Mouse (Mus musculus): ENCODE data around the gene Dedd2. TPM values are rescaled to one million over a fixed set of nuclear protein-coding genes. Genes with fewer than 3 reads are reported as not detected.

Gene Dedd2
- polyA plus RNA-seq (2017; shearing (Covaris generic)), result 118 TPM

DNA sequence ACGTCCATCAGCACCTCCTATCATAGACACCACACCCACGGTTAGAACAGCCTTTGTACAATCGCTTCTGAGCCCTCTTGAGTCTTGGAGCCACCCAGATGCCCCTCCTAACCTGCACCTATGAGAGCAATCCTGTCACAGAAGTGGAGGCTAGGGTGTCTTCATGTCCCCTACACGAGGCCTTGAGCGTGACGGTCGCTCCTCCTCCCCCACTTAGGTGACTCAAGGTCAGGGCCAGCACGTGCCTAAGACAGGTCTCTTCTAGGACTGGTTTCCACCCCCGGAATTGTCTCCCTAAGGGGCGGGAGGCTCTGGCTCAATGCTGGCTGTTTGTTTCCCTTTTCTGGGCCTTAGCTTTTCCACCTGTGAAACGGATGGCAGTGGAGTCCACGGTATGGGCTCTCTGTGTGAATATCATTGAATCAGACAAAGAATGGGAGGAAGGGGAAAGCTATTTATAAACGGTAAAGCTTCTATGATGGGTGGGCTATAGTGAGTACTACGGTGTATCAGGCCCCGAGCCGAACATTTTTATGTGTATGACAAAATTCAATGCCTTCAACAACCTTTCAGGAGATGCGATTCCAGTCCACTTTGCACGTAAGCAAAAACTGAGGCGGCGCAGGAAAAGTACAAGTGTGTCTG is at the start of gene Dedd2:
Gene Dedd2, minus strand, starts transcription at position 159 of the 645 bp plus-strand sequence.

DNA sequence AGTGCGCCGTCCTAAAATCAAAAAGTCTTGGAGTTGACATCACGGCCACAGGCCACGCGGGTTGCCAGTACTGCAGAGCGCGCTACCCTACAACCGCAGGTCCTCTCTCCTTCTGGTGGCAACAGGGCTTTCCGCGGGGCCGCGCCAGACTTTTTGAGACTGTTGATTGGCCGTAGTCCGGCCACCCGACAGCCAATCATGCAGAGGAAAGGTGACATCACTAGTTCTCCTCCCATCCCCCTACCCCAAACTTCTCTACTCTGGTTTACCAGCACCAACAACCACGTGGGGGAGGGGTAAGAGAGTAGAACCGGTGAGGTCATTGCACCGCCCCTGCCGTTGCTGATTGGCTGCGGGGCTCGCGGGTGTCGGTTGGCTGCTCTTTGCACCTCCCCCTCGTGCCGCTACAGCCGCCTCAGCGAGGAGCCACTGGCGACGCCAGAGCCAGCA is 46.9 kb upstream of the Dedd2 start, which contains the start of gene Cic:
Gene Cic, plus strand, starts transcription at position 404 of the 450 bp plus-strand sequence.

GRCm38 (mm10) chr7:25250141-25250972 is 29.9 kb upstream of the Dedd2 start, which contains the start of gene Erf:
Gene Erf, minus strand, starts transcription at chr7:25250761.

DNA sequence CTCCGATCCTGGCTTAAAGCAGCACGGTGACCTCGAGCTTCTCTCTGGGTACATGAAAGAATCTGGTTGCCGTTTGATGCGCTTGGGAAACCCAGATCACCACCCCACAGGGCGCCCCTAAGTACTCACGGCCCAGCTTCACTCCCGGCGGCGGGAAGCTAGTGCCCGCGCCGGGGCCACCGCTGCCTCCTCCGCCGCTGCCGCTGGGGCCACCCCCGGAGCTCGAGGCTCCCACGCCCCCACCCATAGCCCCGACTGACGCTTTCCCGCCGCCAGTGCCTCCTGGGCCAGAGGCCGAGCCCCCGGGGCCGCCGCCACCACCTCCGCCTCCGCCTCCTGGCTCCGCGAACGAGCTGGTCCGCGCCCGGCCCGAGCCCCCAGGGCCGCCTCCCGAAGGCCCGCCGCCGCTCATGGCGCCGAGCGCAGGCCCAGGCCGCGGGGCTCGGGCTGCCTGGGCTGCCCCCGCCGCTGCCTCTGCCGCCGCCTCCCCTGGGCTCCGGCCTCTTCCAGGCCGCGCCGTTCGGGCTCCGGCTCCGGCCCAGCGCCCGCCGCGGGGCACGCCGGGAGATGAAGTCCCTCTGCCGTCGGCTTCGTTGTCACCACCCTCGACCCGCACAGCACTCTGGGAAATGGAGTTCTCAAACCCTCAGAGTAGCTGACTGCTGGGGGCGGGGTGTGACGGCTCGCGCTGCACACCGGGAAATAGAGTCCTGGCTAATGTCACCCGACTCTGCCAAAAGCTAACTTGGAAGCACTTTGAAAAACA is 17.0 kb upstream of the Dedd2 start, which contains the start of gene Gsk3a:
Gene Gsk3a, minus strand, starts transcription at position 603 of the 766 bp plus-strand sequence.

DNA sequence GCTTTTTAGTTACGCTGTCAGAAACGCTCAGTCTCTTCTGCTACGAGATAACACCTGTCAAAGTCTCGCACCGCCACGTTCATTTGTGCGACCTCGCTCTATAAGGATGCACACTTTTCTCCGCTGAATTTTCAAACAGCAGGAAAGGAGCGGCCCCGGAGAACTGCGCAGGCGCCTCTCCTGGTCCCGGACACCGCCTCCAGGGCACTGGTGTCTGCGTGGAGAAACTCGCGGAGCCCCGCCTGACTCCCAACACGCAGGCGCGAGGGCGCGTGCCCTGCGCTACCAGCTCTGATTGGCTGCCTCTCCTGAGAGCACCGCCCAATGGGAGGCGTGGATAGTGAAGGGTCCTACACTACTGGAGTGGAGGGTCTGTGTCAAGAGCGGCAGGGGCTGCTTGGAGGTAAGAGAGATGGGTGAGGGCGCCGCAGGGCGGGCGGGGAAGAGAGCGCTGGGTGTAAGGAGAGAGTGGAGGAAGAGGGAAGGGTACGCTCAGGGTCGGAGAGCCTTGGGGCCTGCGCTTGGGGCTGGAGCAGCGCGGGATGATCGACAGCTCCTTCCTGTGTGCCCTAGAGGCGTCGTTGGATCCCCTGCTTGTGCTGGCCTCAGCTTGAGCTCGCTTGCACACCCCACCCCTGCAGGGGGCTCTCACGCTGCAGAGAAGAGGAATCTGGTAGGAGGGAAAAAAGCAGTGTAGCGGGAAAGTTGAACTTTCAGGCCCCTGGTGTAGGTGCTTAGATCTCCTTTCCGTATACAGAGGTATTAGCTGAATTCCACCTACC is 878 bp upstream of the Dedd2 start, which contains the start of gene Zfp526:
Gene Zfp526, plus strand, starts transcription at position 324 of the 782 bp plus-strand sequence.

GRCm38 (mm10) chr7:25179606-25180161 is 40.7 kb downstream of the Dedd2 start, which contains the start of gene Pou2f2:
Gene Pou2f2, minus strand, starts transcription at chr7:25179726.

Other genes starting within 250 kb of the Dedd2 start
- 808 TPM for gene Rabac1, start 247.9 kb downstream of the Dedd2 start, polyA plus RNA-seq (2017; shearing (Covaris generic))
- 21.3 TPM for gene Atp1a3, start 214.7 kb downstream of the Dedd2 start, polyA plus RNA-seq (2017; shearing (Covaris generic))
- 2.6 TPM for gene Grik5, start 148.3 kb downstream of the Dedd2 start, polyA plus RNA-seq (2017; shearing (Covaris generic))
- gene Zfp574, start 148.0 kb downstream of the Dedd2 start, polyA plus RNA-seq (2017; shearing (Covaris generic)), result 27.5 TPM
- gene Pou2f2, start 40.9 kb downstream of the Dedd2 start, polyA plus RNA-seq (2017; shearing (Covaris generic)), result 62.9 TPM
- gene Zfp526, start 810 bp upstream of the Dedd2 start, polyA plus RNA-seq (2017; shearing (Covaris generic)), result 1.9 TPM
- gene Gsk3a, start 17.2 kb upstream of the Dedd2 start, polyA plus RNA-seq (2017; shearing (Covaris generic)), result 88.4 TPM
- gene Erf, start 30.1 kb upstream of the Dedd2 start, polyA plus RNA-seq (2017; shearing (Covaris generic)), result 4.5 TPM
- gene Cic, start 47.1 kb upstream of the Dedd2 start, polyA plus RNA-seq (2017; shearing (Covaris generic)), result 38.1 TPM
- gene Pafah1b3, start 77.4 kb upstream of the Dedd2 start, polyA plus RNA-seq (2017; shearing (Covaris generic)), result 20.5 TPM
- gene Prr19, start 80.8 kb upstream of the Dedd2 start, polyA plus RNA-seq (2017; shearing (Covaris generic)), result not detected
- not detected for gene Tmem145, start 85.5 kb upstream of the Dedd2 start, polyA plus RNA-seq (2017; shearing (Covaris generic))
- 0.25 TPM for gene Megf8, start 96.5 kb upstream of the Dedd2 start, polyA plus RNA-seq (2017; shearing (Covaris generic))
- gene Cnfn, start 149.1 kb upstream of the Dedd2 start, polyA plus RNA-seq (2017; shearing (Covaris generic)), result not detected
- gene Lipe, start 178.1 kb upstream of the Dedd2 start, polyA plus RNA-seq (2017; shearing (Covaris generic)), result 6.0 TPM
- not detected for gene Cxcl17, start 192.3 kb upstream of the Dedd2 start, polyA plus RNA-seq (2017; shearing (Covaris generic))

Measured in effector memory CD4-positive, alpha-beta T cell, adult 5 months (primary cell).